Mouse (Mus musculus) stomach, embryonic 15.5 days (tissue): ENCODE measurements around the gene Gucy1a1. TPM values are rescaled to one million over a fixed set of nuclear protein-coding genes. Genes with fewer than 3 reads are reported as not detected.
A peak's percentile ranks its signal among the peaks of the same experiment; 100 is the strongest.
"Not testable (repeated sequence)": the region's sequence is repeated elsewhere in the genome, so short reads cannot be mapped to it uniquely, and the experiment has no call there.

Experiments
- ATAC-seq: fragments of 200-750 bp; cut with Nextera tagmentation; 2 replicates; pipeline ENCODE4 v1.8.0; 2017; ENCODE audit warnings: low read depth, moderate number of reproducible peaks, moderate TSS enrichment; ENCODE audit not compliant: insufficient read depth, low FRiP score
- H3K27ac ChIP-seq: fragments of 300-500 bp; sonication (generic); 2 replicates; pipeline ENCODE4 v1.5.1; 2015; ENCODE audit warnings: mild to moderate bottlenecking, inconsistent platforms
- H3K27me3 ChIP-seq: fragments of 300-500 bp; sonication (generic); replicated peaks from 2 replicates; pipeline ENCODE4 v1.6.1; 2015; ENCODE audit warnings: inconsistent platforms
- H3K36me3 ChIP-seq: fragments of 300-500 bp; sonication (generic); 2 replicates; pipeline ENCODE4 v1.6.1; 2015; ENCODE audit warnings: inconsistent platforms
- H3K4me1 ChIP-seq: fragments of 300-500 bp; sonication (generic); 2 replicates; pipeline ENCODE4 v1.6.1; 2015; ENCODE audit warnings: inconsistent platforms
- H3K4me2 ChIP-seq: fragments of 300-500 bp; sonication (generic); 2 replicates; pipeline ENCODE4 v1.6.1; 2015; ENCODE audit warnings: mild to moderate bottlenecking, inconsistent platforms
- H3K4me3 ChIP-seq: fragments of 300-500 bp; sonication (generic); replicated peaks from 2 replicates; pipeline ENCODE4 v1.5.1; 2015; ENCODE audit warnings: inconsistent platforms
- H3K9ac ChIP-seq: fragments of 300-500 bp; sonication (generic); 2 replicates; pipeline ENCODE4 v1.6.1; 2015; ENCODE audit warnings: inconsistent platforms
- H3K9me3 ChIP-seq: fragments of 300-500 bp; sonication (generic); 2 replicates; pipeline ENCODE4 v1.6.1; 2016; ENCODE audit warnings: inconsistent platforms
- WGBS: fragments of 180-500 bp; shearing (Covaris S2); methylation state at CpG from one replicate; pipeline ENCODE4 v1.1.7; 2015; 5-methylcytosine and 5-hydroxymethylcytosine counted together
- polyA plus RNA-seq: library from polyadenylated mRNA; unstranded; fragments of >200 nt; fragmentation: Nextera tagmentation; extraction: Ambion mirVana; gene quantifications from 2 replicates; pipeline ENCODE4 v1.2.1, GENCODE M21; 2015

The Gucy1a1 gene
- 46.0 and 51.7 TPM in 2 replicates for polyA plus RNA-seq

DNA sequence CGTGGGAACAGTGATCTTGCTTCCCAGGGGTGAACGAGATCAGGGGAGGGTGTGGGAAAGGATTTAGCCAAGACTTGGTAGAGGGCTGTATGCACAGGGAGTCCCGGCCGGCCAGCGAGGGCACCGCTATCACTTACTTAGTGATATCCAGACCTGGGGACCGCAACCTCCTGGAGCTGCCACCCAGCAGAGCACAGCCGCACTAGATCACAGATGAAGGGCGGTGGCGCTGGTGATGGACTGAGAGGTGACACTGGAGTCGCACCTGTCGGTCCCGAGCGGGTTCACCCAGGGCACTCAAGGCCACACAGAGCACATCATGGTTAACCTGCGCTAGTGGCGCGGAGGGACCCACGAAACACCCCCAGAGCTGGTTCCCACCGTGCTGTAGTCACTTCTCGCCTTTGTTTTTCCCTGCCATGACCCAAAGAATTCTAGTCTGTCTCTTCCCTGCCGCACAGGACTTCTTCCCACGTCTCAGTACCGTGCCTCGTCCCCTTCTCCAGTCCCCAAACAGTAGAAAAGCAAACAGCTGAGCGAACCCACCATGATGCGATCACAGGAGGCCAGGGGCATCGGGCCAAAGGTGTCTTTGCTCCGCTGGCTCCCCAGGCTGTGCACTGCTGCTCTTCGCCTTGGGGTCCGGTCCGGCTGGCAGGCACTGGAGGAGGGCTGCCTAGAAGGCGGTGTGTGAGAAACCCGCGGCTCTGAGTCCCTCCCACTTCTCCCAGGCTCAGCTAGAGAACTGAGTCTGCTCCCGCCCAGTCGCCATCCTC lies at the start of gene Gucy1a1:
Gene Gucy1a1 (minus strand): TSS at position 664 of the 776 bp plus-strand sequence.
- Histone ChIP-seq H3K36me3 (no peaks in the 10 kb centered on the region), H3K9me3 (no peaks in the 10 kb centered on the region), H3K9ac (peak within 1 kb of the TSS; percentile 50), H3K4me1 (peaks cover 8% of the 10 kb centered on the region), H3K27ac (peak within 1 kb of the TSS; percentile 68), H3K27me3 (no peaks in the 10 kb centered on the region), H3K4me3 (peak within 1 kb of the TSS; percentile 64), H3K4me2 (peak within 1 kb of the TSS; percentile 69)
- under 1% methylated on average over 31 of the region's 36 CpGs for WGBS
- peak; percentile 77 for ATAC-seq

- H3K36me3 ChIP-seq = no peaks in the 10 kb centered on the region
- no peak overlapping the region for H3K4me2 ChIP-seq
- WGBS = 45% methylated on average over 1 of the region's 1 CpGs
- no peak overlapping the region for H3K9ac ChIP-seq
- H3K27me3 ChIP-seq = no peaks in the 10 kb centered on the region
- no peak for ATAC-seq
- H3K9me3 ChIP-seq = no peaks in the 10 kb centered on the region
- H3K4me1 ChIP-seq = no peaks in the 10 kb centered on the region
- H3K27ac ChIP-seq = no peak overlapping the region
- no peak overlapping the region for H3K4me3 ChIP-seq
Observed at GRCm38 (mm10) chr3:82191559-82192245, 46.1 kb upstream of the Gucy1a1 start.

DNA sequence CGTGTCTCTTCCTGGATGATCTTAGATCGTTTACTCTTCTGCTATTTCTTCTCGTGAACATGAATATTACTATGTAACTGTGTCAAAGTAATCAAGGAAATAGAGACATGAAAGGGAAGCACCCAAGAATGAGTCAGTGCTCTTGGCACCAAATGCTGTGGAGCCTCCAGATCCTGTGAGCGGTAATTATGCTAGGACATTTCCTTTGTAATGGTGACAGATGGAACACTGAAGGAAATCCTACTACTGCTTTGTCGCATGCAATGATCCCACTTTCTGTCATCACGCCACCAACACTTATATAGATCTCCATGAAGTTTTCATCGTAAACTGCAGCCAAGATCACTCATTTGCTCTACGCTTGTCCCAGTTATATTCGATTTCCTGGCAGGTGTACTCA lies 40.0 kb upstream of the Gucy1a1 start:
- Histone ChIP-seq H3K9ac (no peak overlapping the region), H3K4me2 (no peak overlapping the region), H3K36me3 (no peaks in the 10 kb centered on the region), H3K4me1 (no peaks in the 10 kb centered on the region), H3K27ac (no peak overlapping the region), H3K4me3 (no peak overlapping the region), H3K9me3 (no peaks in the 10 kb centered on the region), H3K27me3 (no peaks in the 10 kb centered on the region)
- 82% methylated on average over 9 of the region's 9 CpGs for WGBS
- no peak for ATAC-seq

- Histone ChIP-seq H3K36me3 (no peaks in the 10 kb centered on the region), H3K27ac (no peak overlapping the region), H3K9ac (no peak overlapping the region), H3K4me3 (no peak overlapping the region), H3K4me2 (no peak overlapping the region), H3K4me1 (no peaks in the 10 kb centered on the region), H3K27me3 (no peaks in the 10 kb centered on the region), H3K9me3 (no peaks in the 10 kb centered on the region)
- no peak for ATAC-seq
Observed at GRCm38 (mm10) chr3:82181500-82181899, 35.9 kb upstream of the Gucy1a1 start.

GRCm38 (mm10) chr3:82180253-82180652 lies 34.7 kb upstream of the Gucy1a1 start:
- Histone ChIP-seq H3K9ac (no peak overlapping the region), H3K36me3 (no peaks in the 10 kb centered on the region), H3K27me3 (no peaks in the 10 kb centered on the region), H3K9me3 (no peaks in the 10 kb centered on the region), H3K27ac (no peak overlapping the region), H3K4me2 (no peak overlapping the region), H3K4me3 (no peak overlapping the region), H3K4me1 (no peaks in the 10 kb centered on the region)
- ATAC-seq = no peak
- 64% methylated on average over 3 of the region's 3 CpGs for WGBS

DNA sequence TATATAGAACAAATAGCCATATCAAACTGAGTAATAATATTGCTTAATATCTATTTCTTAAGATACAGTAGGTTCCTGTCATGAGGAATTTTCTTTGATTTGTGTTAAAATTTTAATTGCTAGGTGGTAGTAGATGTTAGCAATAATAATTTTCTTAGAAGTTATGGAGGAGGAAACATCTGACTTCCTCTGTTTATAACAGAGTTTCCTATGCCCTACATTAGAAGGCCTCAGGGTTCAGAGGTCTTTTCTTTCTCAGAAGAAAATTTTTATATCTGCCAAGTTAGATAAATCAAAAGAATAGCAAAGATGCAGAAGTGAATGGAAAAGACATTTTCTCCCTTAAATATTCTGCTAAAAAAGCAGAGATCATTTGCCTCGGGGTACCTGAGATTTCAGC lies 29.9 kb upstream of the Gucy1a1 start:
- Histone ChIP-seq H3K9me3 (no peaks in the 10 kb centered on the region), H3K36me3 (no peaks in the 10 kb centered on the region), H3K4me1 (no peaks in the 10 kb centered on the region), H3K4me2 (no peak overlapping the region), H3K4me3 (no peak overlapping the region), H3K9ac (no peak overlapping the region), H3K27me3 (no peaks in the 10 kb centered on the region), H3K27ac (no peak overlapping the region)
- ATAC-seq = no peak
- WGBS = 43% methylated on average over 1 of the region's 1 CpGs

DNA sequence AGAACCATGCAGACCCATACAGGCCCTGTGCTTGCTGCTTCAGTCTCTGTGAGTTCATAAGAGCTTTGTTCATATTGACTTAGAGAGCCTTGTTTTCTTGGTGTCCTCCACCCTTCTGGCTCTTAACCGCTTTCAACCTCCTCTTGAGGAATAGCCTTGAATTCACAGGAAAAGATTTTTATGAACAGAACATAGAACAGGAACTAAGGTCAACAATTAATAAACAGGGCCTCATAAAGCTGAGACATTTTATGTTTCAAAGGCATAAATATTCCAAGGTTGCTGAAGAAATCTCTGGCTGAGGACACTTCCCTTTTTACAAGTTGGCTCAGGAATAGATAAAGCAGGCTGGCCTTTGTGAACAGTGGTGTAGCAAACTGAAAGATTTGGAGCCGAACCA lies 21.5 kb upstream of the Gucy1a1 start:
- Histone ChIP-seq H3K27ac (no peak overlapping the region), H3K9ac (no peak overlapping the region), H3K27me3 (no peaks in the 10 kb centered on the region), H3K9me3 (no peaks in the 10 kb centered on the region), H3K4me3 (no peak overlapping the region), H3K4me1 (no peaks in the 10 kb centered on the region), H3K36me3 (no peaks in the 10 kb centered on the region), H3K4me2 (no peak overlapping the region)
- 72% methylated on average over 2 of the region's 2 CpGs for WGBS
- ATAC-seq = no peak

DNA sequence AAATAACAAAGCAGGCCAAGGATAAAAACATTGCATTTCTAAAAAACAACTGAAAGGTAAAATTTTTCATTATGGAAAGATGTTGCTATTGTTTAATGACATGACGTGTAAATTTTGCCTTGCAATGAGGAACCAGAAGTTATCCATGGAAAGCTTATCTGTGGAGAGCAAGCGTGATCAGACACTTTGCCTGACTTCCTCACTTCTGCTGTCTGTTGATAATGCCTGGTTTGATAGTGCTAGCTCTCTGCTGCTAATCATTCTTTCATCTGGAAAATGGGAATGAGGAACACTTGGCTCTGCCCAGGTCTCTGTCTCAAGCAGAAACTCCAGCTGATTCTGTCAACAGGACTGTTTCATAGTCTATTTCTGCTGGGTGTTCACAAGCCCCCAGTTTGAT lies 20.3 kb upstream of the Gucy1a1 start:
- WGBS = 88% methylated on average over 2 of the region's 2 CpGs
- H3K36me3 ChIP-seq = no peaks in the 10 kb centered on the region
- no peak overlapping the region for H3K4me2 ChIP-seq
- no peak overlapping the region for H3K4me3 ChIP-seq
- no peak for ATAC-seq
- no peak overlapping the region for H3K9ac ChIP-seq
- H3K9me3 ChIP-seq = no peaks in the 10 kb centered on the region
- H3K27ac ChIP-seq = no peak overlapping the region
- no peaks in the 10 kb centered on the region for H3K27me3 ChIP-seq
- no peaks in the 10 kb centered on the region for H3K4me1 ChIP-seq

- not testable (repeated sequence) for H3K4me1 ChIP-seq, H3K36me3 ChIP-seq, H3K4me2 ChIP-seq, H3K9ac ChIP-seq, H3K27me3 ChIP-seq, H3K9me3 ChIP-seq, H3K4me3 ChIP-seq, H3K27ac ChIP-seq, ATAC-seq
- 91% methylated on average over 1 of the region's 1 CpGs for WGBS
Observed at GRCm38 (mm10) chr3:82162992-82163391, 17.4 kb upstream of the Gucy1a1 start.

- peak overlapping the region; percentile 64 for H3K4me3 ChIP-seq
- H3K9ac ChIP-seq = no peak overlapping the region
- no peaks in the 10 kb centered on the region for H3K9me3 ChIP-seq
- no peak overlapping the region for H3K27ac ChIP-seq
- no peaks in the 10 kb centered on the region for H3K27me3 ChIP-seq
- H3K36me3 ChIP-seq = no peaks in the 10 kb centered on the region
- no peak for ATAC-seq
- peak overlapping the region; percentile 69 for H3K4me2 ChIP-seq
- peaks cover 5% of the 10 kb centered on the region for H3K4me1 ChIP-seq
Observed at GRCm38 (mm10) chr3:82145978-82146377, 389 bp upstream of the Gucy1a1 start.

GRCm38 (mm10) chr3:82144725-82145125 lies 864 bp downstream of the Gucy1a1 start:
- Histone ChIP-seq H3K4me2 (peak overlapping the region; percentile 69), H3K9ac (peak overlapping the region; percentile 50), H3K36me3 (no peaks in the 10 kb centered on the region), H3K9me3 (no peaks in the 10 kb centered on the region), H3K27me3 (no peaks in the 10 kb centered on the region), H3K4me3 (peak overlapping the region; percentile 64), H3K27ac (peak overlapping the region; percentile 68), H3K4me1 (peaks cover 8% of the 10 kb centered on the region)
- ATAC-seq = peak; percentile 9; the same call in 1 of the 2 replicates
- WGBS = 5% methylated on average over 14 of the region's 14 CpGs

DNA sequence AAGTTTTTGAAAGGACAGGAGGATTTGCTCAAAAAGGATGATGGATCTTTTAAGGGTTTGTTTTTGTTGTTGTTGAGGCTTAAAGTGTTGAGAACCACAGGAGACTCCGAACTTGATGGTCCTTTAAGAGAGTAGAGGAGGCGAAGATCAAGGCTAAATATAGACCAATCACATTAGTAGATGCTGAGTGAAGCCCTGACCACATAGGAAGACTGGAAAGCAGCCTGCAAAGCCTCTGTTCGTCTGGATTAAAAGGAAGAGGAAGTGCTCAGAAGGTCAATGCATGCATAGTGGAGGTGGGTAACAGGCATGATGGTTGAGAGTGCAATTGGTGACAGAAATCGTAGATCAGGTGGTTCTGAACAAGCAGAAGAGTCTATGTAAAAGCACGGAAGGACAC lies 4.8 kb downstream of the Gucy1a1 start:
- ATAC-seq = no peak
- no peaks in the 10 kb centered on the region for H3K9me3 ChIP-seq
- peak overlapping the region; percentile 8; the same call in 1 of the 2 replicates for H3K4me2 ChIP-seq
- H3K4me3 ChIP-seq = no peak overlapping the region
- H3K27ac ChIP-seq = no peak overlapping the region
- WGBS = 61% methylated on average over 5 of the region's 5 CpGs
- H3K4me1 ChIP-seq = peaks cover 8% of the 10 kb centered on the region
- no peaks in the 10 kb centered on the region for H3K27me3 ChIP-seq
- no peaks in the 10 kb centered on the region for H3K36me3 ChIP-seq
- H3K9ac ChIP-seq = no peak overlapping the region
